Mouse (Mus musculus): Measurements from ENCODE around the gene Havcr1.

Havcr1 gene

DNA sequence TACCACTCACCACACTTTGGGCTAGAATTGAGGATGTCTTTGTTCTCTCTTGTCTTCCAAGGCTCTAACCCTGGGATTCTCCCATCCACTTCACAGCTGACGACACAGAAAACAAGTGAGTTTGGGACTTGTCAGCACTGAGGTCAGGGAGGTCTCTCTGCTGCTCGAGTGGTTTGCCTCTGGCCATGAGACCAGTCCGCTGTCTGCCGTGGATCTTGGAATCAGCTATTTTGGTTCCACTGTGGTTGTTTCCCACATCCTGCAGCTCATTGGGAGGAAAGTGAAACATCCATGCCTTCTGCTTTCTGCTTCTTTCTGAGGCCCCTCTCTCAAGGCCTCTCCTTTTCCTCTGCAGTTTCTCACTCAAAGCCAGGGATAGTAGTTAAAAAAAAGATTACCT lies 85.0 kb downstream of the Havcr1 start:
- DNase-seq (ENCODE audit: low read depth, low spot score): no peak
